Mouse (Mus musculus) gastrocnemius, adult 2 months (tissue): ENCODE measurements at regions not wholly inside any gene's neighbourhood (a gene's known extent, or its start where the extent isn't known, plus 50 kb on each side); places are given as distances from the start of the nearest gene placed in this dataset.

Experiments
- DNase-seq: peaks from one replicate; pipeline ENCODE4 v3.0.0; 2022
- H3K27ac ChIP-seq: fragments of 200-600 bp; 2 replicates; pipeline ENCODE4 v1.8.1; 2022; ENCODE audit warnings: mild to moderate bottlenecking
- H3K4me3 ChIP-seq: fragments of 200-600 bp; 2 replicates; pipeline ENCODE4 v1.8.1; 2022; ENCODE audit warnings: mild to moderate bottlenecking, moderate library complexity
- CTCF ChIP-seq: fragments of 200-600 bp; IDR thresholded peaks from 2 replicates; pipeline ENCODE4 v1.8.1; 2022; ENCODE audit warnings: antibody characterized with exemption, mild to moderate bottlenecking, moderate library complexity
- intact Hi-C: fragments of 180-260 bp; cut with DNase I; formaldehyde crosslinking; loops from one replicate; pipeline ENCODE4 v1.15.1; 2025

GRCm38 (mm10) chr16:84581166-84581565 is 66.2 kb downstream of the A730009L09Rik start:
- intact Hi-C loops = no loop called here
- no peak for DNase-seq
- H3K4me3 ChIP-seq = no peak overlapping the region
- no peak overlapping the region for H3K27ac ChIP-seq
- no peak for TF ChIP-seq CTCF

GRCm38 (mm10) chr16:84583323-84583722 is 68.4 kb downstream of the A730009L09Rik start:
- no peak for TF ChIP-seq CTCF
- intact Hi-C loops = no loop called here
- DNase-seq = no peak
- H3K27ac ChIP-seq = no peak overlapping the region
- H3K4me3 ChIP-seq = no peak overlapping the region

GRCm38 (mm10) chr16:84583773-84584229 is 68.9 kb downstream of the A730009L09Rik start:
- H3K27ac ChIP-seq = no peak overlapping the region

GRCm38 (mm10) chr16:84584724-84585399 is 69.9 kb downstream of the A730009L09Rik start:
- intact Hi-C loops = no loop called here
- TF ChIP-seq CTCF = no peak
- Histone ChIP-seq H3K27ac (no peak overlapping the region), H3K4me3 (no peak overlapping the region)
- no peak for DNase-seq

More at GRCm38 (mm10) chr16:84583773-84584229, 68.9 kb downstream of the A730009L09Rik start:
- no peak overlapping the region for H3K4me3 ChIP-seq
- intact Hi-C loops = no loop called here
- no peak for DNase-seq
- no peak for TF ChIP-seq CTCF

GRCm38 (mm10) chr16:84592978-84593377 is 78.1 kb downstream of the A730009L09Rik start:
- no peak for DNase-seq
- H3K4me3 ChIP-seq = no peak overlapping the region
- H3K27ac ChIP-seq = no peak overlapping the region
- intact Hi-C loops = no loop called here
- no peak for TF ChIP-seq CTCF

GRCm38 (mm10) chr16:84602969-84603368 is 88.0 kb downstream of the A730009L09Rik start:
- Histone ChIP-seq H3K27ac (no peak overlapping the region), H3K4me3 (no peak overlapping the region)
- no peak for TF ChIP-seq CTCF
- intact Hi-C loops = no loop called here
- no peak for DNase-seq

GRCm38 (mm10) chr16:84603465-84604205 is 88.7 kb downstream of the A730009L09Rik start:
- intact Hi-C loops = no loop called here
- no peak for TF ChIP-seq CTCF
- DNase-seq = no peak
- no peak overlapping the region for H3K27ac ChIP-seq
- H3K4me3 ChIP-seq = no peak overlapping the region

- intact Hi-C loops = no loop called here
- DNase-seq = no peak
- H3K4me3 ChIP-seq = no peak overlapping the region
- TF ChIP-seq CTCF = no peak
- no peak overlapping the region for H3K27ac ChIP-seq
Measured at GRCm38 (mm10) chr16:84604272-84604975, 89.5 kb downstream of the A730009L09Rik start.

GRCm38 (mm10) chr16:84606010-84606803 is 91.3 kb downstream of the A730009L09Rik start:
- no peak for TF ChIP-seq CTCF
- intact Hi-C loops = no loop called here
- no peak for DNase-seq
- Histone ChIP-seq H3K4me3 (no peak overlapping the region), H3K27ac (no peak overlapping the region)

GRCm38 (mm10) chr16:84606804-84607095 is 91.8 kb downstream of the A730009L09Rik start:
- Histone ChIP-seq H3K27ac (no peak overlapping the region), H3K4me3 (no peak overlapping the region)
- DNase-seq = no peak
- TF ChIP-seq CTCF = no peak
- intact Hi-C loops = no loop called here

GRCm38 (mm10) chr16:84607503-84607902 is 92.6 kb downstream of the A730009L09Rik start:
- no peak overlapping the region for H3K27ac ChIP-seq
- no peak for DNase-seq
- intact Hi-C loops = no loop called here
- no peak for TF ChIP-seq CTCF
- H3K4me3 ChIP-seq = no peak overlapping the region

- DNase-seq = no peak
- Histone ChIP-seq H3K4me3 (no peak overlapping the region), H3K27ac (no peak overlapping the region)
- intact Hi-C loops = no loop called here
- TF ChIP-seq CTCF = no peak
Measured at GRCm38 (mm10) chr16:84615683-84616082, 100.8 kb downstream of the A730009L09Rik start.
